Mouse (Mus musculus): ENCODE measurements around the gene Msgn1. TPM values are rescaled to one million over a fixed set of nuclear protein-coding genes. Genes with fewer than 3 reads are reported as not detected.

Msgn1 gene
- polyA plus RNA-seq, 1 experiment from 2014 or later = not detected

DNA sequence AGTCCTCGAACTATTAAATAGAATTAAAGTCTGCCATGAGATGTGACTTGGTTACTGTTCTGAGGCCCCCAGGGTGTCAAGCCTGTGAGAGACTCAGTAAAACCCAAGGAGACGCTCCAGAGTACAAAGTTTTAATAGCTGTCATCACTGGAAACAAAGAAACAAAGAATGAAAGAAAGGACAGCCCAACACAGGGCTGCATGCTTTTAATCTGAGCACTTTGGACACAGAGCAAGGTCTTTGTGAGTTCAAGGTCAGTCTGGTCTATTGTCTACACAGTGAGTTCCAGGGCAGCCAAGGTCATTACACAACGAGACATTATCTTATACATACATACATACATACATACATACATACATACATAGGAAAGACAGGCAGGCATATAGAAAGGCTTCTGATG lies 7.7 kb upstream of the Msgn1 start:
- no peak overlapping the region for H3K4me2 ChIP-seq
- 61% methylated on average over 3 of the region's 3 CpGs for WGBS
- no peak overlapping the region for H3K4me3 ChIP-seq
- no peak overlapping the region for H3K9ac ChIP-seq
- no peaks in the 10 kb centered on the region for H3K27me3 ChIP-seq
- H3K4me1 ChIP-seq (replicated peaks) = peaks cover 2% of the 10 kb centered on the region; the same call in 1 of the 2 replicates
- H3K9me3 ChIP-seq = no peaks in the 10 kb centered on the region
- ATAC-seq (ENCODE audit: low FRiP score) = no peak
- no peaks in the 10 kb centered on the region for H3K36me3 ChIP-seq
- no peak overlapping the region for H3K27ac ChIP-seq

DNA sequence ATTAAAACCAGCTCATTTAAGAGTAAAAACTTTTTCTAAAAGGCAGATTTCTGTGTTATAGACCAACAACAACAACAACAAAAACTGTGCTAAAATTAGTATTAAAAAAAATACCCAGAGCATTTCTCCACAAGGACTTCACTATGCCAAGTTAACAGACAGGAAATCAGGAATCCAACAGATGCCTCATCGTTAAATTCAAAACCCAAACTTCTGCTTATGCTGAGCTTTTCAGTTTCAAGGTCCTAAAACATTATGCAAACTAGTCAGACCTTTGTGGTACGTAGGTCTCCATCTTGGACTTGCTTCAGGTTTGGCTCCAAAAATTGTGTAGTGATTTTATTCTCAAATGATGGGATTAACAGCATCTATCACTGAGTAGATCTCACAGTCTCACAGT lies 6.8 kb upstream of the Msgn1 start:
- Histone ChIP-seq H3K27me3 (no peaks in the 10 kb centered on the region), H3K9ac (no peak overlapping the region), H3K4me2 (no peak overlapping the region), H3K9me3 (no peaks in the 10 kb centered on the region), H3K4me1 (replicated peaks) (no peaks in the 10 kb centered on the region), H3K36me3 (no peaks in the 10 kb centered on the region), H3K27ac (no peak overlapping the region), H3K4me3 (no peak overlapping the region)
- 88% methylated on average over 2 of the region's 2 CpGs for WGBS
- ATAC-seq (ENCODE audit: low FRiP score) = no peak

DNA sequence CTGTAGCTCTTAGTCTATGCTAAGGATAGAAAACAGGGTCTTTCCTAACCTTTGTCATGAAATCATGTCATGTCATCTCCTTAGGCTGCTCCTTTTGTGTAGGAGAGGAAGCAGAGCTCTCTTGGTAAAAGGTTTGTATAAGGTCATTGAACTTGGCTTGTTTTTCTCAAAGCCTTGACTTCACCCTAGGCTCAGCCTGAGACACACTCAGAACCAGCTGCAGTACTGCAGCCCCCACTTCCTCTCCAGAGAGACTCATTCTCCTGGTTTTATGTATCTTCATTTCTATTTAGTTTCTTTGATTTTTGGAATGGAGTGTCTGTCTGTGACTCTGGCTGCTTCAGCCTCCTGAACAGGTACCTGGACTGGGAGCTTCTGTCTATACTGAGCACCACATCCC lies 6.0 kb upstream of the Msgn1 start:
- no peak for ATAC-seq (ENCODE audit: low FRiP score)
- Histone ChIP-seq H3K36me3 (no peaks in the 10 kb centered on the region), H3K4me1 (replicated peaks) (no peaks in the 10 kb centered on the region), H3K4me2 (no peak overlapping the region), H3K4me3 (no peak overlapping the region), H3K27ac (no peak overlapping the region), H3K9ac (no peak overlapping the region), H3K27me3 (no peaks in the 10 kb centered on the region), H3K9me3 (no peaks in the 10 kb centered on the region)

DNA sequence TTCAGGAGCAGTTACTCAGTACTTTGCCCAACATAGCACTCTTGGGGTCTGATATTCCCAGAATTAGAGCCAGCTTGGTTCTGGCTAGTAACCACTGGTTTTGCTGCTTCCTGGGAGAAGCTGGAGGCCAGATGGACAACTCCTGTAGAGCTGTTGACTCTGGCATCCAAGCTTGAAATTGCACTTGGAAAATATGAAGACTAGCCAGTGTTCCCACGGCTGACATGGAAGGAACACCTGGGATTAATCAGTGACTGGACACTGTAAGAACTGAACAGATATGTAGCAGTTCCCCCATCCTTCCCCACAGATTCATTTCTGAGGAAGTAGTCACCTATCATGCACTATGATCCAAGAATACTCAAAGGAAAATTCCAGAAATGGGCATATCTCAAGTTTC lies 4.1 kb upstream of the Msgn1 start:
- H3K9ac ChIP-seq = no peak overlapping the region
- H3K4me3 ChIP-seq = no peak overlapping the region
- no peak overlapping the region for H3K4me2 ChIP-seq
- no peaks in the 10 kb centered on the region for H3K36me3 ChIP-seq
- ATAC-seq (ENCODE audit: low FRiP score) = no peak
- no peaks in the 10 kb centered on the region for H3K9me3 ChIP-seq
- no peaks in the 10 kb centered on the region for H3K4me1 ChIP-seq (replicated peaks)
- no peak overlapping the region for H3K27ac ChIP-seq
- 81% methylated on average over 1 of the region's 1 CpGs for WGBS
- no peaks in the 10 kb centered on the region for H3K27me3 ChIP-seq

DNA sequence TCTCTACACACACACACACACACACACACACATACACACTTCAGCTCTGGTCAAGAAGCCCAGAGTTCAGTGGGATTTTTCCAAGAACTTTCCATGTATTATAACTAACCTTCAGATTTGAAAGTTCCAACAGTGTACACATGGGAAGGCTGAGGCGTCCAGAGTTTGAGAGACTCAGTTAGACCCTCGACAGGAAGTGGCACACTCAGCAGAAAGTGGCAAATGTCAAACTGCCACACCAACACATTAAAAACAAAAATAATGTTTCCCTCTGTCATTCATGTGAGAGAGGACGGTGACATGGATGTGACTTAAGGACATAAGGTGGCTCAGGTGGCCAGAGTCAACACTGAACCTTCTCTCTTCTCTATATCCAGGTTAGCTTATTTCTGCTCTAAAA lies 1.6 kb upstream of the Msgn1 start:
- WGBS = 85% methylated on average over 3 of the region's 3 CpGs
- Histone ChIP-seq H3K4me2 (no peak overlapping the region), H3K36me3 (no peaks in the 10 kb centered on the region), H3K9me3 (no peaks in the 10 kb centered on the region), H3K27me3 (no peaks in the 10 kb centered on the region), H3K4me3 (no peak overlapping the region), H3K27ac (no peak overlapping the region), H3K9ac (no peak overlapping the region), H3K4me1 (replicated peaks) (no peaks in the 10 kb centered on the region)
- ATAC-seq (ENCODE audit: low FRiP score) = no peak

DNA sequence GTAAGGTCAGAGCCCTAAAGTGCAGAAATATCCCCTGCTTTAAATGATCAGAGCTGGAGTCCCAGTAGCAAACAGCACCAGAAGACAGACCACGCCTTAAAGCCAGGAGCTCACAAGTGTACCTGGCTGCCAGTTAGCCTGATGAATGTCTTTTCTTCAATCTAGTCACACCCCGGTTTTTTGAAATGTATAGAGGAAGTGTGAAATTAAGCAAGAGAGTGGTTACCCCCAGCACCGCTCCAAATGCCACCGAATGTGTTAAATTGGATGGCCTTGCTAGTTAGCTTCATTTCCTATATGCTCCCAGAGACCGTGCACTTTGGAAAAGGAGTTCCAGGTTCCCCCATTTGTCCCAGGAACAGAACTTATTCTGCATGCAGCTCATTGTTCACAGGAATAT lies 864 bp upstream of the Msgn1 start:
- H3K4me1 ChIP-seq (replicated peaks) = no peaks in the 10 kb centered on the region
- no peak overlapping the region for H3K4me3 ChIP-seq
- H3K27ac ChIP-seq = no peak overlapping the region
- no peaks in the 10 kb centered on the region for H3K27me3 ChIP-seq
- H3K9ac ChIP-seq = no peak overlapping the region
- H3K36me3 ChIP-seq = no peaks in the 10 kb centered on the region
- no peaks in the 10 kb centered on the region for H3K9me3 ChIP-seq
- H3K4me2 ChIP-seq = no peak overlapping the region
- no peak for ATAC-seq (ENCODE audit: low FRiP score)
- 82% methylated on average over 5 of the region's 5 CpGs for WGBS

DNA sequence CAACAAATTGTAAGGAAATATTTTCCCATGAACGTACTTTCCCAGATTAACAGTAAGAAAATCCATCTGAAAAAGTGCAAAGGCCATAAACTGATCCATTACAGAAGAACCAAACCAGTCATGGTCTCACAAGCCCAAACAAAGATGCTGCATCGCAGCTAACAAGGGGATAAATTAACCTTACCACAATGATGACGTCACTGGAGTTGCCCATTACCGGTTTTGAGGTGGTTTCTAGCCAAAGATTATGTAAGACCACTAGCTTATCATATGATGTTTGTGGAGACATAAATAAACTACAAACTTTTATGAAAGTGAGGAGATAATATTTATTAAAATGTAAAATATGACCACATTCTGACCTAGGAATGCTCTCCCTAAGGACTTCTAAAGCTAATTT lies 2.5 kb downstream of the Msgn1 start:
- no peak overlapping the region for H3K4me3 ChIP-seq
- no peaks in the 10 kb centered on the region for H3K4me1 ChIP-seq (replicated peaks)
- no peak overlapping the region for H3K9ac ChIP-seq
- H3K36me3 ChIP-seq = no peaks in the 10 kb centered on the region
- H3K27me3 ChIP-seq = no peaks in the 10 kb centered on the region
- no peaks in the 10 kb centered on the region for H3K9me3 ChIP-seq
- H3K27ac ChIP-seq = no peak overlapping the region
- H3K4me2 ChIP-seq = no peak overlapping the region
- ATAC-seq (ENCODE audit: low FRiP score) = no peak
- WGBS = 74% methylated on average over 4 of the region's 4 CpGs

DNA sequence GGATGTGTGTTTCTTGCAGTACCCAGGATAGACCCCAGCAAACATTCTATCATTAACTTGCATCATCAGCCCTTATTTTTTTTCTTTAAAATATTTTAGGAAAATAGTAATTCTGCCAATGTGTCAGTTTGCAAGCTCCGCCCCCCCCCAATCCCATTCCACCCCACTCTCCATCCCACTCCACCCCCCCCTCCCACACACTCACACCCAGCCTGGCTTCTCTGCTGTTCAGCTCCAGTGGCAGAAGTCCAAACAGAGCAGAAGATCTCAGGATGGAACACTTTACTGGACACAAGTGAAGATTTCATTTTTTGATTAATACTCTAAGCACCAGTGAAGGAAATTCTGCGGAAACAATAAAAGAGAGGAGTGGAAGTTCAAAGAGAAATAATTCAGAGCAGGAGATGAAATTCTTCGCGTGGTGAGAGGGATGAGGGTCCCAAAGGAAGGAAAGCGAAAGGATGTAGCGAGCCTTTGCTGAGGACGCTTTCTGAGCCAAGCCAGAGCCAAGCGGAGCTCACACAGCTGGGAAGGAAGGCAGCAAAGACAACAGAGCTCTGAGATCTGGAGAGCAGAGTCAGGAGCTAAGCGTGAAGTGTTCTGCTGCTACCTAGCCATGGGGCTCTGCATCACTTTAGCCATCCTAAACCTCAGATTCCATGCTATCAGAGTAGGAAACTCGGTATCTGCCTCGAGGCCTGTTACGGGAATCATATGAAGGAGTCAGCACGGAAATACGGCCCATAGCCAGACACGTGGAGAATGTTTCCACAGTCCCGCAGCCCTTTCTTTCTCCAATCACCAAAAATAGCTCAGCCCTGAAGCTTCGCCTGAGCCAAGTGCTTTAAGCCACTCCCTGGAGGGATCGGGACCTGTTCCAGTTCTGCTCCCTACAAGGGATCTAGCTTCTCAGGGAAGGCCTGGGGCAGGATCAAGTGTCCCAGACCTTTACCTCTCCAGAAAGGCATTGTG lies 4.8 kb downstream of the Msgn1 start:
- no peak overlapping the region for H3K27ac ChIP-seq

DNA sequence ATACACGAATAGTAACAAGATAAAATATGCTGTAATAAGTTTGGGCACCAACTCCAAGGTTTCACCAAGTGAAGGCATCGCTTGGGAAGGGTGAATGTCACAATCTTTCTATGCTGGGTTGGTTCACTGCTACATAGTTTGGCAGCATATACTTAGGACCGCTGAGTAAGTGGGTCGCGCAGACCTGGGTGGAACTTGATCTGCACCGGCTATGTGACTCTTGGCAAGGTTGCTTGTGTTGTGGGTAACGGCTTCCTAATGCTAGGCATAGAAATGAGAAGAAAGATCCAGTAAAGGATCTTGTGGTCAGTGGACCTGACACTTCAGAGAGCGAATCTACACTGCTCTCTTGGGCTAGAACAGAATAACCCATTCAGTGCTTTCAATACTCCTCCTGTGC lies 6.3 kb downstream of the Msgn1 start:
- Histone ChIP-seq H3K4me3 (no peak overlapping the region), H3K4me1 (replicated peaks) (no peaks in the 10 kb centered on the region), H3K27me3 (no peaks in the 10 kb centered on the region), H3K9me3 (no peaks in the 10 kb centered on the region), H3K9ac (no peak overlapping the region), H3K27ac (no peak overlapping the region), H3K4me2 (no peak overlapping the region), H3K36me3 (no peaks in the 10 kb centered on the region)
- 93% methylated on average over 8 of the region's 8 CpGs for WGBS
- ATAC-seq (ENCODE audit: low FRiP score) = no peak

More for the DNA sequence above, 4.8 kb downstream of the Msgn1 start:
- Histone ChIP-seq H3K4me2 (no peak overlapping the region), H3K4me3 (no peak overlapping the region), H3K36me3 (no peaks in the 10 kb centered on the region), H3K9me3 (no peaks in the 10 kb centered on the region), H3K27me3 (no peaks in the 10 kb centered on the region), H3K4me1 (replicated peaks) (no peaks in the 10 kb centered on the region), H3K9ac (no peak overlapping the region)
- 82% methylated on average over 18 of the region's 18 CpGs for WGBS
- no peak for ATAC-seq (ENCODE audit: low FRiP score)

DNA sequence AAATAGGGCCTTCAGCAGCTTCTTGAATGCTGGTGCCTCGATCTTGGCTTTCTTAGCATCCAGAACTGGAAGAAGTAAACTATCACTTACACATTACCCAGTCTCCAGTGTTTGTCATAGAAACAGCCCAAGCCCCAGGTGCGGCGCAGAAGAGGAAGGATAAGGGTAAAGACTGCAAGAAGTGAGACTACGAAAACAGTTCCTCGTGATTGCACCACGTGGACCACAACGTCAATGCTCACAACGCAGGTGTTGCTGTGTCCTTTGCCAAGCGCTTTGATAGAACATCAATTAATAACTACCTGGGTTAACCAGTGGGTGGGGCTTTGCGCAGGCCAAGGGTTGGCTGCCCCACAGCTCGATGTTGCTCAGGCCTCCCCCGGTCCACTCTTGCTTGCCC lies 8.1 kb downstream of the Msgn1 start:
- H3K27me3 ChIP-seq = no peaks in the 10 kb centered on the region
- no peak overlapping the region for H3K4me3 ChIP-seq
- H3K4me2 ChIP-seq = no peak overlapping the region
- no peaks in the 10 kb centered on the region for H3K9me3 ChIP-seq
- no peak overlapping the region for H3K9ac ChIP-seq
- ATAC-seq (ENCODE audit: low FRiP score) = no peak
- no peaks in the 10 kb centered on the region for H3K4me1 ChIP-seq (replicated peaks)
- no peaks in the 10 kb centered on the region for H3K36me3 ChIP-seq
- H3K27ac ChIP-seq = no peak overlapping the region
- WGBS = 95% methylated on average over 12 of the region's 12 CpGs

DNA sequence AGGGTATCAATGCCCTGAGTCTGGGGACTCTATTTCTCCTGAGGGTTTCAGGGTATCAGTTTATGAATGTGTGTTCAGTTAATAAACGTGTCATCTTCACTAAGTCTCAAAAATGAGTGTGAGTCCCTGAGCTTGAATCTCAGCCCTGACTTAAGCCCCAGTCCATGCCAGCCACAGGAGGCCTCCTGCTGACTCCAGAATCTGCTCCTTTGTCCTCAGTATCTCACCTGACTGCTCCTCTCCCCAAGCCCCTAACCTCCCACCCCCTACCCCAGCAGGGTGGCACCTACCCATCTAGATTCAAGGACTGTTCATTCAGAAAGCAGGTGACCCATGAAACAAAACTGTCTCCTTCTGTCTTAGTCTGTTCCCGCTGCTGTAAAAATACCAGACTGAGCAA lies 10.2 kb downstream of the Msgn1 start:
- H3K4me2 ChIP-seq = no peak overlapping the region
- H3K4me3 ChIP-seq = no peak overlapping the region
- H3K4me1 ChIP-seq (replicated peaks) = no peaks in the 10 kb centered on the region
- no peak overlapping the region for H3K27ac ChIP-seq
- WGBS = 41% methylated on average over 2 of the region's 2 CpGs
- H3K9me3 ChIP-seq = no peaks in the 10 kb centered on the region
- no peaks in the 10 kb centered on the region for H3K27me3 ChIP-seq
- no peak overlapping the region for H3K9ac ChIP-seq
- no peak for ATAC-seq (ENCODE audit: low FRiP score)
- H3K36me3 ChIP-seq = no peaks in the 10 kb centered on the region

DNA sequence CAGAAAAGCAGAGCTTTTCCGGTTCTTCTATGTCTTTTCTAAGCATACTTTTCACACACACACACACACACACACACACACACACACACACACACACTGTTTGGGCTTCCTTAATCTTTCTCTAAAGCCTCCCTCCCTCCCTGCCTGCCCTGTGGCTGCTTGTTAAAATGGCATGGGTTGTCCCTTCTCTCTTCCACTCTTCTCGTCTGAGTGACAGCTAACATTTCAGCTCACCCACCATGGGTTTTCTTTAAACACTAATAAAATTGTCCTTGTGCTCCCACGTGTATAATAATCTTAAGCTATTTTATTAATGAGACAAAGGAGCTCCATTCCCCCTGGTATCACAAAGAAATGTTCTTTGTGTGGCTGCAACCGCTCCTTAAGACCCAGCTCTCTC lies 10.7 kb downstream of the Msgn1 start:
- Histone ChIP-seq H3K4me1 (replicated peaks) (no peaks in the 10 kb centered on the region), H3K9ac (no peak overlapping the region), H3K27me3 (no peaks in the 10 kb centered on the region), H3K4me2 (no peak overlapping the region), H3K4me3 (no peak overlapping the region), H3K9me3 (no peaks in the 10 kb centered on the region), H3K36me3 (no peaks in the 10 kb centered on the region), H3K27ac (no peak overlapping the region)
- 33% methylated on average over 4 of the region's 4 CpGs for WGBS
- ATAC-seq (ENCODE audit: low FRiP score) = no peak

DNA sequence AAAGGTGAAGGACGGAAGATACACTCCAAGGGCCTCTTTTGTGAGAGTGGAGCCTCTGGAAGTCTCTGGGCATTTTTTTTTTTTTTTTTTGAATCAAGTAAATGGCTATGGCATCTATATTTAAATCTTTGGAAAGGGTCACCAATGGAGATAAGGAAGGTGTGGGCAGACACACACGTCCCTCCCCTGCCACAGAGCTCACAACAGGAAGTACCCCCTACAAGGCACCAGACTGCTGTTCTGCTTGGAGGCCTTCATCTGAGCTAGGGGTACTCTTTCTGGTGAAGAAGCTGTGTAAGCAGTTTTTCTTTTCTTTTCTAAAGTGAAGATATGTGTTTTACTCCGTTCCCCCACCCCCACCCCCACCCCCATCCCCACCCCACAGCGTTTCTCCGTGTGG lies 11.9 kb downstream of the Msgn1 start:
- Histone ChIP-seq H3K27ac (no peak overlapping the region), H3K4me1 (replicated peaks) (no peaks in the 10 kb centered on the region), H3K4me3 (no peak overlapping the region)

More for the DNA sequence above, 11.9 kb downstream of the Msgn1 start:
- 43% methylated on average over 5 of the region's 5 CpGs for WGBS
- ATAC-seq (ENCODE audit: low FRiP score) = no peak
- Histone ChIP-seq H3K36me3 (no peaks in the 10 kb centered on the region), H3K9me3 (no peaks in the 10 kb centered on the region), H3K4me2 (no peak overlapping the region), H3K27me3 (no peaks in the 10 kb centered on the region), H3K9ac (no peak overlapping the region)

All from hindbrain, embryonic 13.5 days (tissue).